Mouse (Mus musculus) hindbrain, postnatal 0 days (tissue): ENCODE data around the gene Gm10337. TPM values are rescaled to one million over a fixed set of nuclear protein-coding genes. Genes with fewer than 3 reads are reported as not detected.

ENCODE experiments used
- ATAC-seq: fragments of 200-750 bp; cut with Nextera tagmentation; 2 replicates; pipeline ENCODE4 v1.8.0; 2017; ENCODE audit warnings: mild to moderate bottlenecking, moderate TSS enrichment, moderate library complexity
- DNase-seq: peaks from one replicate; pipeline ENCODE4 v3.0.0-alpha.2; 2015; ENCODE audit warnings: low spot score
- H3K27ac ChIP-seq: fragments of 300-500 bp; sonication (generic); 2 replicates; pipeline ENCODE4 v1.5.1; 2014; ENCODE audit warnings: mild to moderate bottlenecking
- H3K27me3 ChIP-seq: fragments of 300-500 bp; sonication (generic); 2 replicates; pipeline ENCODE4 v1.6.1; 2014; ENCODE audit warnings: low read length, mixed read lengths; ENCODE audit not compliant: insufficient read depth
- H3K36me3 ChIP-seq: fragments of 300-500 bp; sonication (generic); 2 replicates; pipeline ENCODE4 v1.6.1; 2014; ENCODE audit warnings: low read length, mixed read lengths; ENCODE audit not compliant: insufficient read depth
- H3K4me1 ChIP-seq: fragments of 300-500 bp; sonication (generic); 2 replicates; pipeline ENCODE4 v1.6.1; 2014; ENCODE audit warnings: antibody characterized with exemption, low read length, mixed read lengths; ENCODE audit not compliant: insufficient read depth
- H3K4me2 ChIP-seq: fragments of 300-500 bp; sonication (generic); 2 replicates; pipeline ENCODE4 v1.6.1; 2014; ENCODE audit warnings: low read depth, mild to moderate bottlenecking, low read length, moderate library complexity, mixed read lengths
- H3K4me3 ChIP-seq: fragments of 300-500 bp; sonication (generic); 2 replicates; pipeline ENCODE4 v1.5.1; 2014; ENCODE audit warnings: low read length
- H3K9ac ChIP-seq: fragments of 300-500 bp; sonication (generic); replicated peaks from 2 replicates; pipeline ENCODE4 v1.6.1; 2014; ENCODE audit warnings: mild to moderate bottlenecking, low read length, moderate library complexity, mixed read lengths
- H3K9me3 ChIP-seq: fragments of 300-500 bp; sonication (generic); 2 replicates; pipeline ENCODE4 v1.6.1; 2016; ENCODE audit warnings: low read length, mixed read lengths
- CTCF ChIP-seq: IDR thresholded peaks from 2 replicates; pipeline ENCODE4 v1.5.1; 2016; ENCODE audit warnings: antibody characterized with exemption, control low read depth, low read depth
- WGBS: fragments of 180-500 bp; shearing (Covaris S2); extraction: QIAGEN DNeasy Blood & Tissue Kit; methylation state at CpG from one replicate; pipeline ENCODE4 v1.1.7; 2014; 5-methylcytosine and 5-hydroxymethylcytosine counted together
- polyA plus RNA-seq: library from polyadenylated mRNA; unstranded; fragments of >200 nt; fragmentation: Nextera tagmentation; extraction: Ambion mirVana; gene quantifications from 2 replicates; pipeline ENCODE4 v1.2.1, GENCODE M21; 2015
- total RNA-seq: library from RNA; depleted of rRNA; stranded (reverse); fragments of >200 nt; gene quantifications from 2 replicates; pipeline ENCODE4 v1.2.3, GENCODE M21; 2014

Gene Gm10337
- total and polyA plus RNA-seq, 2 experiments from 2014 or later, result 2.7 TPM; not detected in 1

DNA sequence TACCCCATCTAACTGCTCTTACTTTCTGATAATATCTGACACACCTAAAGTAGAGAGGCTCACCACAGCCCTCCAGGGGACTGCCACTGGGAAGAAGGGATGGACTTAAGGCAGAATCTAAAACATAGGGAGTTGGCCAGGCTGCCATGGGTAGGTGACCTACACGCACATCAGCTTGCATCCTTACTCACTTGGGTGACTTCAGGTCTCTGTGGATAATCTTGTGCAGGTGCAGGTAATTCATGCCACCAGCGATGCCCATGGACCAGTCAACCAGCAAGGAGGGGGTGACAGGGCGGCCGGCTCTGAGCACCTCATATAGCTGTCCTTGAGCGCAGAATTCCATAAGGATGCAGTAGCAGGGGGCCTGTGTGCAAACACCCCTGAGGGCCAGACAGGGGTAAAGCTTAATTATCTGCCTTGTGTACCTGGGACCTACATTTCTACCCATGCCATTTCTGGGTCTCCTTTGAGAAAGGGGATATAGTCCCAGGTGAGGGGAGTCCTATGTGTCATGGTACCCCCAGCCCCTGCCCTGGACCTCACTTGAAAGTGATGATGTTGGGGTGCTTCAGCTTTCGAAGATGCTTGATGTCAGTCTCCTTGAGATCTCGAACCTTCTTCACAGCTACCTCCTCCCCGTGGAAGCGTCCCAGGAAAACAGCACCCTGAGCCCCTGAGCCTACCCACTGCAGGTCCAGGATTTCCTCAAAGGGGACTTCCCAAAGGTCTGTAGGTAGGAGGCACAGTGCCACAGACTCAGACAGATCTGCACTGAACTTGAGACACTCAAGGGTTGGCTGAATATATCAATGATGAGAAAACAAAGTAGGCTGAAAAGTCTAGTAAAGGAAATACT, 631 bp downstream of the Gm10337 start:
- TF ChIP-seq CTCF, result no peak
- DNase-seq (no peak), ATAC-seq (no peak)
- H3K9me3 ChIP-seq, result no peaks in the 10 kb centered on the region
- no peaks in the 10 kb centered on the region for H3K27me3 ChIP-seq
- 91% methylated on average over 9 of the region's 9 CpGs for WGBS
- H3K36me3 ChIP-seq, result peaks cover 71% of the 10 kb centered on the region
- peaks cover 3% of the 10 kb centered on the region; the same call in 1 of the 2 replicates for H3K4me1 ChIP-seq
- H3K27ac ChIP-seq, result no peak overlapping the region
- no peak overlapping the region for H3K9ac ChIP-seq
- no peak overlapping the region for H3K4me3 ChIP-seq
- H3K4me2 ChIP-seq, result no peak overlapping the region

DNA sequence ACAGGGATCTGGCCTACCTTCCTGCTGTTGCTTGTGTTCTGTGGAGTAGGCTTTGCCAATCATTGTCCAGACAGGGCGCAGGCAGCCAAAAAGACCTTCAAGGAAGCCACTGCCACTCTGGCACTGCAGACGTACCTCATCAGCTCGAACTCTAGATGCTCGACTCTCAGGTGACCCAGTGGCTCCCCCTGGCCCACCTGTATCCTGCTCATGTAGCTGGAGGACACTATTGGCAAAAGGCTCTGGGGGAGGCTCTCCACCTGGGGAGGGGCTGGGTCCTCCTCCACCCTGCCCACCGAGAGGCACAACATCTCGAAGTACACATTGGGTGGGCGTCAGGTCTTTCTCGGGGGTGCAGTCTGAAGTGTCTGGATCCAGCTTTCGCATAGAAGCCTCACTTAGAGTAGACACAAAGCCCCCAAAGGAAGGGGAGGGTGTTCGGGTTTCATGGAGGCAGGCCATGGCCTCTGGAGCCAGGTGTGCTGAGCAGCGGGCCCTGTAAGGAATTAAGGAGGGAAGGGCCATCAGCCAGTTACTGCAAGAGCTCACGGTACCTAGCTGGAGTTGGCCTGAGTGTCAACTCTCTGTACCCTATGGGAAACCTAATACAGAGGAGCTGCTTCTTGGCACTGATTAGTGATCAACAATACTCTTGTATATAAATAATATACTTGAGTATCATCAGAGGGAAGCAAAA, 1.7 kb downstream of the Gm10337 start:
- no peaks in the 10 kb centered on the region for H3K9me3 ChIP-seq
- 78% methylated on average over 12 of the region's 12 CpGs for WGBS
- DNase-seq (no peak), ATAC-seq (no peak)
- no peaks in the 10 kb centered on the region for H3K27me3 ChIP-seq
- no peak overlapping the region for H3K9ac ChIP-seq
- TF ChIP-seq CTCF, result no peak; the same call in 1 of the 2 replicates
- peaks cover 61% of the 10 kb centered on the region for H3K36me3 ChIP-seq
- H3K4me2 ChIP-seq, result no peak overlapping the region
- H3K27ac ChIP-seq, result no peak overlapping the region
- H3K4me1 ChIP-seq, result peaks cover 13% of the 10 kb centered on the region; the same call in 1 of the 2 replicates
- H3K4me3 ChIP-seq, result no peak overlapping the region

- Histone ChIP-seq H3K4me2 (no peak overlapping the region), H3K27me3 (no peaks in the 10 kb centered on the region), H3K9ac (no peak overlapping the region), H3K4me3 (no peak overlapping the region), H3K4me1 (peaks cover 17% of the 10 kb centered on the region), H3K9me3 (no peaks in the 10 kb centered on the region), H3K27ac (0 out of 2 replicates have a peak overlapping the region, but pooled peaks have one; percentile 4), H3K36me3 (peaks cover 54% of the 10 kb centered on the region)
- WGBS, result 87% methylated on average over 9 of the region's 9 CpGs
- no peak for DNase-seq
- no peak for TF ChIP-seq CTCF
- no peak for ATAC-seq
These were observed 2.4 kb downstream of the Gm10337 start for GRCm38 (mm10) chr15:102505770-102506463.

- peaks cover 22% of the 10 kb centered on the region for H3K4me1 ChIP-seq
- H3K4me2 ChIP-seq, result no peak overlapping the region
- ATAC-seq (no peak), DNase-seq (no peak)
- no peaks in the 10 kb centered on the region for H3K27me3 ChIP-seq
- H3K4me3 ChIP-seq, result no peak overlapping the region
- peaks cover 48% of the 10 kb centered on the region for H3K36me3 ChIP-seq
- no peak for TF ChIP-seq CTCF
- H3K9me3 ChIP-seq, result no peaks in the 10 kb centered on the region
- WGBS, result 56% methylated on average over 2 of the region's 2 CpGs
- no peak overlapping the region for H3K9ac ChIP-seq
- 0 out of 2 replicates have a peak overlapping the region, but pooled peaks have one; percentile 4 for H3K27ac ChIP-seq
These were observed 2.9 kb downstream of the Gm10337 start for GRCm38 (mm10) chr15:102506464-102506830.

DNA sequence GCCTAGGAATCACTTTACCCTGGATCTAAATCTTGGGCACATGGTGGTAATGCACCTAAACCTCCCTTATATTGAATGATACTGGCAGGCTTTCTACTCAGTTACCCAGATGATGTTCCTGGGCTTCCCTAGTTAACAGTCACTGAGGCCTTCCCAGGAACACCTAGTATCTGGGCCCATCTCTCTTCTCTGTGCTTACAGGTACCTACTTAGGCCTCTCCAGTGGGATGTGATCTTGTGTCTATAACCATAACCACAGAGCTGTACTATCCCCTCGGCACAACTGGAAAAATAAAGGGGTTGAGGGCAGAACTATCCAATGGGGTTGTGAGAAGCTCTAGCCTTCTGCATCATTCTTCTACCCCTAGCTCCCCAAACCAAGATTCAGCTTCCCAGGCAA, 3.3 kb downstream of the Gm10337 start:
- Histone ChIP-seq H3K9ac (no peak overlapping the region), H3K27me3 (no peaks in the 10 kb centered on the region), H3K36me3 (peaks cover 44% of the 10 kb centered on the region), H3K4me2 (no peak overlapping the region), H3K27ac (no peak overlapping the region), H3K9me3 (no peaks in the 10 kb centered on the region), H3K4me1 (peaks cover 27% of the 10 kb centered on the region), H3K4me3 (no peak overlapping the region)
- 81% methylated on average over 1 of the region's 1 CpGs for WGBS
- no peak for ATAC-seq
- no peak for DNase-seq
- TF ChIP-seq CTCF, result no peak

- H3K4me1 ChIP-seq, result peaks cover 32% of the 10 kb centered on the region
- no peak for TF ChIP-seq CTCF
- no peak overlapping the region for H3K4me3 ChIP-seq
- no peak for DNase-seq
- H3K9me3 ChIP-seq, result no peaks in the 10 kb centered on the region
- H3K36me3 ChIP-seq, result peaks cover 37% of the 10 kb centered on the region
- no peak overlapping the region for H3K9ac ChIP-seq
- no peak for ATAC-seq
- no peaks in the 10 kb centered on the region for H3K27me3 ChIP-seq
- no peak overlapping the region for H3K4me2 ChIP-seq
- no peak overlapping the region for H3K27ac ChIP-seq
These were observed 4.0 kb downstream of the Gm10337 start for GRCm38 (mm10) chr15:102507561-102507960.
